Mouse (Mus musculus): ENCODE data around the gene Mcts2. TPM values are rescaled to one million over a fixed set of nuclear protein-coding genes. Genes with fewer than 3 reads are reported as not detected.

Gene Mcts2
- total RNA-seq, 2 experiments from 2014 or later, result 9.6 to 12.1 TPM

DNA sequence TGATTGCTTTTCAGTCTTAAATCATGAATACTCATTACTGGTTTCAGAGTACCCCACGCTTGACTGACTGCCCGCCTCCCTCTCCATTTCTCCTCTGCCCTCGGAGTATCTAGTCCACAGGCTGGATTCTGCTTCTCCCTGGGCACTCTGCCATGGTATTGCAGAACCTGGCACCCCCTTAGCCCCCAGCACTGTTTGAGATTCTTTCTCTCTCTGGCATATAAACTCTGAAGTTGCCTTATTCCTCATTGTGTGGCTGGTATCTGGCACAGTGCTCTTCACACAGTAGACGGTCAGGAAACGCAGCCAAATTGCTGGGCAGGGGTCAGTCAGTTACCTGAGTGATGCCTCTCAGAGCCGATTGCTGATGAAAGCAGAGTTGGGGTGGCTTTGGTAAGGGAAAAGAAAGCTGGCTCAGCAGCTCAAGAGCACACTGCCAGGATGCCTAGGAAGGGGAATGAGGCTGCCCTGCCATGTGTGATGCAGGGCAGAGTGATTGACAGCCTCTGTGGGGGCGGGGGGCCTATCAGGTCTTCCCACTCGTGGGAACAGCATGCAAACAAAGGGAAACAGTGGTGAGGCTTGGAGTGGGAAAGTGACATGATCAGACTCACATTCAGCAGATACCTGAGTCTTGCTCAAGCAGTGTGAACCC lies 7.0 kb upstream of the Mcts2 start:
- intact Hi-C loops (cut with DNase I), result no loop called here
- no peak for DNase-seq

- intact Hi-C loops (cut with DNase I), result no loop called here
- no peak for DNase-seq
Measured at GRCm38 (mm10) chr2:152683086-152683485, 3.7 kb upstream of the Mcts2 start.

- intact Hi-C loops (cut with DNase I), result no loop called here
- no peak for DNase-seq
Measured at GRCm38 (mm10) chr2:152686399-152686798, 436 bp upstream of the Mcts2 start.

DNA sequence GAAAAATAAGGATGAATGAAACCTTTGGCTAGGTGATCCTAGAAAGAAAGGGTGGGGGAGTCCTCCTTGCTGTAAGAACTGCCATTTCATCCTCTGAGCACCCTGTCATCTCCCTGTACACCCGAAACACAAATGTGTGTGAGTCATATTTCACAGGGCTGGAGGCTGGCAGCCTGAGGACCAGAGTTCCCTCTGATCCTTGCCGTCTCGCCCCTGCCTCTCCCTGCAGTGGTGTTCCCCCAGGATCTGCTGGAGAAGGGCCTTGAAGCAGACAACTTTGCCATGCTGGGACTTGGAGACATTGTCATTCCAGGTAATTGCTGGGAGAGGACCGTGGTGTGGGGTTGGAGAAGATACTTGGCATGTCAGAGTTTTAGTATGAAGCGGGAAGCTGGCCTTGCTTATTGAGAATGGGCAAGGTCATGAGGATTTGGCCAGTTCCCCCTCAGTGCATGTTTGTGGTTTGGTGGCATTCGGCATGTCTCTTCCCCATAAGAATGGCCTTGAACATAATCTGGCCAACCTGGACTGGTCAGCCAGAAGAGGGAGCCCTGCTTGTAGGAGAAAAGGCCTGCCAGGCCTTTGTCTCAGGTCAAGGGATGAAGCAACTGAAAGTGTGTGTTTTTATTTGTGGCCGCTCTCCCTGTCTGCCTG lies 4.9 kb downstream of the Mcts2 start:
- intact Hi-C loops (cut with DNase I), result loop anchor here (5.0 kb wide), 2 partner anchors 196 to 241 kb away; partner anchors contain the start of gene Foxs1
- DNase-seq, result no peak

DNA sequence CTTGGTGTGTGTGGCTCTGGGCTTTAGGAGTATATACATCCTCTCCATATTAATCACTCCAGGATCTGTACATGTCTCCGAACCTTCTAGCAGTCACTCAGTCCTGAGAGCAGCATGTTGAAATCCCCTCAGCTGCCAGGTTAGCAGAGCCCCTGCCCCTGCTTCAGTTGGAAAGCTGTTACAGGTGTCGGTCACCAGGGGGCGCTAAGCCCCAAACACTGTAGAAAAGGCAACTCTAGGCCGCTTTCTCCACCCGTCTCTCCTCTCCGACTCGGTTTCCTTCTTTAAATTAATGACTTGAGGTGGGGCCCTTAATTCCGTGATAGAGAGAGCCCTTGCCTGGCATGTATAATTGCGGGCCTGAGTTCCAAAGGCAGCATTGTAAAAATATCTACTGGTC lies 6.4 kb downstream of the Mcts2 start:
- DNase-seq, result peak; percentile 40 to 52
- intact Hi-C loops (cut with DNase I), result loop anchor here (5.0 kb wide), 2 partner anchors 194 to 239 kb away; partner anchors contain the start of gene Foxs1

DNA sequence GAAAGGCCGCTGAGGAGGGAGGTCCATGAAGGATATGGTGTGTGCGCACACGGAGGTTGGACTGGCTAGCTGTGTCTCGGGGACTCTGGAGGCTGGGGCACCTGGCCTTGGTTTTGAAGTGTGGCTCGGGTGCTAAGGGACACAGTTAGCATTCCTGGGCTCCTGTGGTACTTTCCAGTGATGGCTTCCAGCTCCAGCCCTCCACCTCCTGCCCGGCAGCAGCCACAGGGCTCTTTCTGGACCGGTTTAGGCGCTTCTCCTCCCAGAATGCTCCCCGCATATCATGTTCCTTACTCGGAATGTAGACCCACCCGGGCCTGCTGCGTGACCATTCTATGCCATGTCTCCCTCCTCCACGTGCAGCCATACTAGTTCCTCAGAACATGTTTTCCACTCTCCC lies 6.9 kb downstream of the Mcts2 start:
- intact Hi-C loops (cut with DNase I), result loop anchor here (5.0 kb wide), 2 partner anchors 194 to 239 kb away; partner anchors contain the start of gene Foxs1
- no peak for DNase-seq

DNA sequence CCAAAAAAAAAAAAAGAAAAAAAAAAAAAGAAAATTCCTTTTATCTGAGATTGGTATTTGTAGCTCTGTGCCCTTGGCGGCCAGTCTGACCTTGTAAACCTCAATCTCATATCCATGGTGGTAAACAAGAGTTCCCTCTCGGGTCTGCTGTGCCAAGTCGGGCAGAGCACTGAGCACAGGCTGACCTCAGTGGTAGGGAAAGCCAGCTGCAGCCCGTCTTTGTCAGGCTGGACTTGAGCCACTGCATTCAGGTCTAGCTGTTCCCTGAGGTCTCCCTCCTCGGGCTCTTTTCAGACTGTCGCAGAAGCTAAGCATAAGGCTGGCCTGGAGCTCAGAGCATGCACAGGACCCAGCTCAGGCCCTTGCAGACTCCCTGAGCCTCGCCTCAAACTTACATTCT lies 7.9 kb downstream of the Mcts2 start:
- intact Hi-C loops (cut with DNase I), result loop anchor here (5.0 kb wide), 2 partner anchors 193 to 238 kb away; partner anchors contain the start of gene Foxs1
- DNase-seq, result no peak

GRCm38 (mm10) chr2:152696016-152696415 lies 9.2 kb downstream of the Mcts2 start:
- intact Hi-C loops (cut with DNase I), result loop anchor here (1.0 kb wide), 2 partner anchors 45 to 135 kb away; partner anchors contain the start of gene Bcl2l1
- DNase-seq, result no peak

GRCm38 (mm10) chr2:152696476-152697164 lies 9.8 kb downstream of the Mcts2 start:
- intact Hi-C loops (cut with DNase I), result loop anchor here (1.0 kb wide), 2 partner anchors 45 to 135 kb away; partner anchors contain the start of gene Bcl2l1
- DNase-seq, result peak; percentile 91 to 92

DNA sequence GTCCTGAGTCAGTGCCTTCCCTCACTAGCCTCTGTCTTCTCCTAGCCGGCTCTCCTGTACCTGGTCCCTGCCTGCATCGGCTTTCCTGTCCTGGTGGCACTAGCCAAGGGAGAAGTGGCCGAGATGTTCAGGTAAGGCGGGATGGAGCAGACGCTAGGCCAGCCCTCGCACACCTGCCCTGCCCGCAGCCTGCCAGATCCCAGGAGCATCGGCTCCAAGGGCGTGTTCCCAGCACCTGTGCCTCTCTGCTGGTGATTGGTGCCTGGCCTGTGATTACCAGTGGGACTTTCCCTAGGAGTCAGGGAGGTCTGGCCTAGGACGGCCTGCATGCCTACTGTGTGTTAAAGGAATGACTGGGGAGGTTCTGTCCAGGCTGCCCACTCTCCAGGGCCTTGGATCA lies 13.3 kb downstream of the Mcts2 start:
- intact Hi-C loops (cut with DNase I), result no loop called here
- no peak for DNase-seq

GRCm38 (mm10) chr2:152700725-152701124 lies 13.9 kb downstream of the Mcts2 start:
- intact Hi-C loops (cut with DNase I), result no loop called here
- DNase-seq, result no peak

- DNase-seq, result no peak
- intact Hi-C loops (cut with DNase I), result no loop called here
Measured at GRCm38 (mm10) chr2:152703596-152704255, 16.9 kb downstream of the Mcts2 start.

- DNase-seq, result no peak
- intact Hi-C loops (cut with DNase I), result no loop called here
Measured at GRCm38 (mm10) chr2:152704256-152704605, 17.4 kb downstream of the Mcts2 start.

GRCm38 (mm10) chr2:152704811-152705370 lies 18.1 kb downstream of the Mcts2 start:
- DNase-seq, result no peak
- intact Hi-C loops (cut with DNase I), result no loop called here

GRCm38 (mm10) chr2:152705993-152706571 lies 19.2 kb downstream of the Mcts2 start:
- intact Hi-C loops (cut with DNase I), result no loop called here
- DNase-seq, result peak; percentile 66 to 76

DNA sequence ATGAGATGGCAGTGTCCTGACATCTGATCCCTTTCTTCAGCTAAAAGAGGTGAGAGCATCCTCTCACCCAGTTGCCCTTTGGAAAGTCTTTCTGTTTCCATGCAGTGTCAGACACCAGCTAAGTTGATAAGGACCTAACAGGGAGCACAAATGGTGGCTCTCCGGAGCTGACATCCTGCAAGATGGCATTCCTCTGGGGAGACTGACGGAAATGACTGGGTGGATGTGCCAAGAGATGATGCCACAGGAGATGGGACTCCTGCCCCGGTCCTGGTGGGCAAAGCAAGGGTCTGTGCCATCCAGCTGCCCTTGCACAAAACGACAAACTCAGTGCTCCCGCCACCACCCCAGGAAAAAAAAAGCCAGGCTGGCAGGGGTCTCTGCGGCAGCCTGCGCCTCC lies 20.4 kb downstream of the Mcts2 start:
- intact Hi-C loops (cut with DNase I), result no loop called here
- DNase-seq, result no peak

DNA sequence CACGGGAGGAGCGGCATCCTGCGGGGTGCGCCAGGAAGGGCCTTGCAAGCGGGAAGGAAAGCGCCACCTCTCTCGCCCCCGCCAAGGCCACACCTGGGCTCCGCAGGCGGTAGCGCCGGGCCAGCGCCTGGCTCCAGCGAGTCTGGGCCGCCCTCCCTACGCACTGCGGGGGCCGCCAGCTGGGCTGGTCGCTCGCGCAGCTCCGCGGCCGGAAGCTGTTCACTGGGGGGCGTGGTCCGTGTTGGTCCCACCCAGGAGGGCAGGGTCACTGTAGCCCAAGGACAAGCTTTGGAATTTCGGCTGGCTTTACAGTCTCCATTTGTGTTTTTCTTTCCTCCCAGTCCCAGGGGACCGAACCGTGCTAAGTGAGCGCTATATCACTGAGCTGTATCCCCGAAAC lies 20.8 kb downstream of the Mcts2 start:
- intact Hi-C loops (cut with DNase I), result no loop called here
- peak; percentile 83 to 91 for DNase-seq

GRCm38 (mm10) chr2:152709066-152709465 lies 22.2 kb downstream of the Mcts2 start:
- intact Hi-C loops (cut with DNase I), result no loop called here
- no peak for DNase-seq

- intact Hi-C loops (cut with DNase I), result no loop called here
- DNase-seq, result no peak
Measured at GRCm38 (mm10) chr2:152716241-152716772, 29.5 kb downstream of the Mcts2 start.

DNA sequence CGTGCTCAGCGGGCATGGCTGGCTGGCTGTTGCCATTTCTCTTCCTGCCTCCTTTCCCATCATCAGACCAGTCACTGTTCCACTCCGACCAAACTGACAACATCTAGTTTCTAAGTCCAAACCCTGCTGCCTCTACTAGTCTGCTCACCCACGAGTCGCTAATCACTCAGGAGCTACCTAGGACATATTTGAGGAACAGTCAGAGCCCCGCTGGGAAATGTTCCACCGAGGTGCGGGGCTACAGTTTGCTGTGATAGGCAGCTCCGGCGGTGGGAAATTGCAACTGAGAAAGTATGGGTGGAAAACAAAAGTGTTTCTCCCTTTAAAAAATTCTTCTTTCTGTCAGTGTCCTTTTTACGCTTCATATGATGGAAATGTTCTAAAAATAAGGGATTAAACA lies 30.8 kb downstream of the Mcts2 start:
- DNase-seq, result no peak
- intact Hi-C loops (cut with DNase I), result no loop called here

Measured in gastrocnemius, postnatal 36 days (tissue).